Mouse (Mus musculus): Measurements from ENCODE around the gene Gpr22. TPM values are rescaled to one million over a fixed set of nuclear protein-coding genes. Genes with fewer than 3 reads are reported as not detected.

The Gpr22 gene
- polyA plus RNA-seq, 1 experiment from 2014 or later: 8.9 TPM

GRCm38 (mm10) chr12:31712727-31713126 is 1.0 kb downstream of the Gpr22 start:
- H3K27me3 ChIP-seq (replicated peaks): no peaks in the 10 kb centered on the region
- H3K9me3 ChIP-seq: no peaks in the 10 kb centered on the region
- H3K27ac ChIP-seq: no peak overlapping the region
- H3K36me3 ChIP-seq: no peaks in the 10 kb centered on the region
- H3K4me2 ChIP-seq (replicated peaks): no peak overlapping the region
- 77% methylated on average over 4 of the region's 4 CpGs for WGBS
- no peak overlapping the region for H3K4me3 ChIP-seq
- no peaks in the 10 kb centered on the region for H3K4me1 ChIP-seq
- no peak for ATAC-seq (ENCODE audit: low FRiP score, low read depth)
- no peak overlapping the region for H3K9ac ChIP-seq

GRCm38 (mm10) chr12:31712233-31712632 is 1.5 kb downstream of the Gpr22 start:
- H3K9me3 ChIP-seq: no peaks in the 10 kb centered on the region
- 50% methylated on average over 5 of the region's 5 CpGs for WGBS
- H3K27ac ChIP-seq: no peak overlapping the region
- H3K9ac ChIP-seq: peak overlapping the region; percentile 38; the same call in 1 of the 2 replicates
- peak overlapping the region; percentile 27; the same call in 1 of the 2 replicates for H3K4me2 ChIP-seq (replicated peaks)
- no peaks in the 10 kb centered on the region for H3K4me1 ChIP-seq
- peak; percentile 57; the same call in 1 of the 2 replicates for ATAC-seq (ENCODE audit: low FRiP score, low read depth)
- no peaks in the 10 kb centered on the region for H3K27me3 ChIP-seq (replicated peaks)
- H3K4me3 ChIP-seq: peak overlapping the region; percentile 23
- no peaks in the 10 kb centered on the region for H3K36me3 ChIP-seq

- H3K27me3 ChIP-seq (replicated peaks): no peaks in the 10 kb centered on the region
- H3K27ac ChIP-seq: no peak overlapping the region
- no peaks in the 10 kb centered on the region for H3K4me1 ChIP-seq
- H3K9ac ChIP-seq: no peak overlapping the region
- no peak overlapping the region for H3K4me3 ChIP-seq
- no peaks in the 10 kb centered on the region for H3K36me3 ChIP-seq
- H3K9me3 ChIP-seq: no peaks in the 10 kb centered on the region
- no peak for ATAC-seq (ENCODE audit: low FRiP score, low read depth)
- H3K4me2 ChIP-seq (replicated peaks): no peak overlapping the region
- WGBS: 88% methylated on average over 6 of the region's 6 CpGs
Observed at GRCm38 (mm10) chr12:31709665-31710064, 4.1 kb downstream of the Gpr22 start.

- Histone ChIP-seq H3K4me3 (no peak overlapping the region), H3K4me1 (no peaks in the 10 kb centered on the region), H3K36me3 (no peaks in the 10 kb centered on the region), H3K4me2 (replicated peaks) (no peak overlapping the region), H3K9ac (no peak overlapping the region), H3K27me3 (replicated peaks) (no peaks in the 10 kb centered on the region), H3K27ac (no peak overlapping the region), H3K9me3 (no peaks in the 10 kb centered on the region)
- WGBS: 55% methylated on average over 1 of the region's 1 CpGs
- ATAC-seq (ENCODE audit: low FRiP score, low read depth): no peak
Observed at GRCm38 (mm10) chr12:31707531-31707930, 6.2 kb downstream of the Gpr22 start.

GRCm38 (mm10) chr12:31706168-31706567 is 7.6 kb downstream of the Gpr22 start:
- 78% methylated on average over 2 of the region's 2 CpGs for WGBS
- Histone ChIP-seq H3K4me3 (no peak overlapping the region), H3K4me2 (replicated peaks) (no peak overlapping the region), H3K4me1 (no peaks in the 10 kb centered on the region), H3K27me3 (replicated peaks) (no peaks in the 10 kb centered on the region), H3K27ac (no peak overlapping the region), H3K36me3 (no peaks in the 10 kb centered on the region), H3K9me3 (no peaks in the 10 kb centered on the region), H3K9ac (no peak overlapping the region)
- ATAC-seq (ENCODE audit: low FRiP score, low read depth): no peak

- Histone ChIP-seq H3K4me2 (replicated peaks) (no peak overlapping the region), H3K4me1 (no peaks in the 10 kb centered on the region), H3K27ac (no peak overlapping the region), H3K4me3 (no peak overlapping the region), H3K36me3 (no peaks in the 10 kb centered on the region), H3K9ac (no peak overlapping the region), H3K27me3 (replicated peaks) (no peaks in the 10 kb centered on the region), H3K9me3 (no peaks in the 10 kb centered on the region)
- WGBS: 84% methylated on average over 6 of the region's 6 CpGs
- no peak for ATAC-seq (ENCODE audit: low FRiP score, low read depth)
Observed at GRCm38 (mm10) chr12:31703904-31704303, 9.8 kb downstream of the Gpr22 start.

GRCm38 (mm10) chr12:31701411-31701810 is 12.3 kb downstream of the Gpr22 start:
- Histone ChIP-seq H3K9ac (no peak overlapping the region), H3K27me3 (replicated peaks) (no peaks in the 10 kb centered on the region), H3K36me3 (peaks cover 3% of the 10 kb centered on the region; the same call in 1 of the 2 replicates), H3K9me3 (peaks cover 7% of the 10 kb centered on the region; the same call in 1 of the 2 replicates), H3K27ac (no peak overlapping the region), H3K4me1 (no peaks in the 10 kb centered on the region), H3K4me2 (replicated peaks) (no peak overlapping the region), H3K4me3 (no peak overlapping the region)
- ATAC-seq (ENCODE audit: low FRiP score, low read depth): 0 out of 2 replicates have a peak, but pooled peaks have one; percentile 58
- WGBS: 78% methylated on average over 5 of the region's 5 CpGs

GRCm38 (mm10) chr12:31700623-31701347 is 13.0 kb downstream of the Gpr22 start:
- Histone ChIP-seq H3K4me1 (no peaks in the 10 kb centered on the region), H3K27me3 (replicated peaks) (no peaks in the 10 kb centered on the region), H3K9me3 (peaks cover 7% of the 10 kb centered on the region; the same call in 1 of the 2 replicates), H3K36me3 (peaks cover 3% of the 10 kb centered on the region; the same call in 1 of the 2 replicates), H3K9ac (no peak overlapping the region), H3K4me2 (replicated peaks) (no peak overlapping the region), H3K4me3 (no peak overlapping the region), H3K27ac (no peak overlapping the region)
- peak; percentile 56; the same call in 1 of the 2 replicates for ATAC-seq (ENCODE audit: low FRiP score, low read depth)
- 46% methylated on average over 5 of the region's 5 CpGs for WGBS

GRCm38 (mm10) chr12:31693278-31693677 is 20.5 kb downstream of the Gpr22 start:
- Histone ChIP-seq H3K27ac (no peak overlapping the region), H3K9ac (no peak overlapping the region), H3K9me3 (peaks cover 7% of the 10 kb centered on the region; the same call in 1 of the 2 replicates), H3K4me2 (replicated peaks) (no peak overlapping the region), H3K27me3 (replicated peaks) (no peaks in the 10 kb centered on the region), H3K36me3 (peaks cover 3% of the 10 kb centered on the region; the same call in 1 of the 2 replicates), H3K4me1 (no peaks in the 10 kb centered on the region), H3K4me3 (no peak overlapping the region)
- no peak for ATAC-seq (ENCODE audit: low FRiP score, low read depth)
- 85% methylated on average over 1 of the region's 1 CpGs for WGBS

GRCm38 (mm10) chr12:31686679-31687078 is 27.1 kb downstream of the Gpr22 start:
- 95% methylated on average over 3 of the region's 3 CpGs for WGBS
- Histone ChIP-seq H3K36me3 (no peaks in the 10 kb centered on the region), H3K27me3 (replicated peaks) (no peaks in the 10 kb centered on the region), H3K9me3 (no peaks in the 10 kb centered on the region), H3K4me3 (no peak overlapping the region), H3K4me1 (no peaks in the 10 kb centered on the region), H3K27ac (no peak overlapping the region), H3K4me2 (replicated peaks) (no peak overlapping the region), H3K9ac (no peak overlapping the region)
- no peak for ATAC-seq (ENCODE audit: low FRiP score, low read depth)

- Histone ChIP-seq H3K36me3 (peaks cover 22% of the 10 kb centered on the region), H3K4me2 (replicated peaks) (no peak overlapping the region), H3K4me1 (no peaks in the 10 kb centered on the region), H3K9ac (no peak overlapping the region), H3K27me3 (replicated peaks) (no peaks in the 10 kb centered on the region), H3K27ac (no peak overlapping the region), H3K4me3 (no peak overlapping the region), H3K9me3 (no peaks in the 10 kb centered on the region)
- WGBS: 61% methylated on average over 3 of the region's 3 CpGs
- ATAC-seq (ENCODE audit: low FRiP score, low read depth): no peak
Observed at GRCm38 (mm10) chr12:31667187-31667586, 46.6 kb downstream of the Gpr22 start.

GRCm38 (mm10) chr12:31665999-31666398 is 47.7 kb downstream of the Gpr22 start:
- H3K4me1 ChIP-seq: no peaks in the 10 kb centered on the region
- no peaks in the 10 kb centered on the region for H3K9me3 ChIP-seq
- no peak overlapping the region for H3K27ac ChIP-seq
- no peak overlapping the region for H3K4me2 ChIP-seq (replicated peaks)
- no peaks in the 10 kb centered on the region for H3K27me3 ChIP-seq (replicated peaks)
- no peak overlapping the region for H3K4me3 ChIP-seq
- 74% methylated on average over 6 of the region's 6 CpGs for WGBS
- H3K36me3 ChIP-seq: peaks cover 19% of the 10 kb centered on the region
- no peak overlapping the region for H3K9ac ChIP-seq
- ATAC-seq (ENCODE audit: low FRiP score, low read depth): no peak

Data from neural tube, embryonic 12.5 days (tissue).